Mouse (Mus musculus) stomach, embryonic 15.5 days (tissue): ENCODE measurements around the gene Ndst4. TPM values are rescaled to one million over a fixed set of nuclear protein-coding genes. Genes with fewer than 3 reads are reported as not detected.

Experiments used
- ATAC-seq: fragments of 200-750 bp; cut with Nextera tagmentation; 2 replicates; pipeline ENCODE4 v1.8.0; 2017; ENCODE audit warnings: low read depth, moderate number of reproducible peaks, moderate TSS enrichment; ENCODE audit not compliant: insufficient read depth, low FRiP score
- H3K27ac ChIP-seq: fragments of 300-500 bp; sonication (generic); 2 replicates; pipeline ENCODE4 v1.5.1; 2015; ENCODE audit warnings: mild to moderate bottlenecking, inconsistent platforms
- H3K27me3 ChIP-seq: fragments of 300-500 bp; sonication (generic); replicated peaks from 2 replicates; pipeline ENCODE4 v1.6.1; 2015; ENCODE audit warnings: inconsistent platforms
- H3K36me3 ChIP-seq: fragments of 300-500 bp; sonication (generic); 2 replicates; pipeline ENCODE4 v1.6.1; 2015; ENCODE audit warnings: inconsistent platforms
- H3K4me1 ChIP-seq: fragments of 300-500 bp; sonication (generic); 2 replicates; pipeline ENCODE4 v1.6.1; 2015; ENCODE audit warnings: inconsistent platforms
- H3K4me2 ChIP-seq: fragments of 300-500 bp; sonication (generic); 2 replicates; pipeline ENCODE4 v1.6.1; 2015; ENCODE audit warnings: mild to moderate bottlenecking, inconsistent platforms
- H3K4me3 ChIP-seq: fragments of 300-500 bp; sonication (generic); replicated peaks from 2 replicates; pipeline ENCODE4 v1.5.1; 2015; ENCODE audit warnings: inconsistent platforms
- H3K9ac ChIP-seq: fragments of 300-500 bp; sonication (generic); 2 replicates; pipeline ENCODE4 v1.6.1; 2015; ENCODE audit warnings: inconsistent platforms
- H3K9me3 ChIP-seq: fragments of 300-500 bp; sonication (generic); 2 replicates; pipeline ENCODE4 v1.6.1; 2016; ENCODE audit warnings: inconsistent platforms
- WGBS: fragments of 180-500 bp; shearing (Covaris S2); methylation state at CpG from one replicate; pipeline ENCODE4 v1.1.7; 2015; 5-methylcytosine and 5-hydroxymethylcytosine counted together
- polyA plus RNA-seq: library from polyadenylated mRNA; unstranded; fragments of >200 nt; fragmentation: Nextera tagmentation; extraction: Ambion mirVana; gene quantifications from 2 replicates; pipeline ENCODE4 v1.2.1, GENCODE M21; 2015

Gene Ndst4
- polyA plus RNA-seq, 1 experiment from 2014 or later = 0.18 TPM

DNA sequence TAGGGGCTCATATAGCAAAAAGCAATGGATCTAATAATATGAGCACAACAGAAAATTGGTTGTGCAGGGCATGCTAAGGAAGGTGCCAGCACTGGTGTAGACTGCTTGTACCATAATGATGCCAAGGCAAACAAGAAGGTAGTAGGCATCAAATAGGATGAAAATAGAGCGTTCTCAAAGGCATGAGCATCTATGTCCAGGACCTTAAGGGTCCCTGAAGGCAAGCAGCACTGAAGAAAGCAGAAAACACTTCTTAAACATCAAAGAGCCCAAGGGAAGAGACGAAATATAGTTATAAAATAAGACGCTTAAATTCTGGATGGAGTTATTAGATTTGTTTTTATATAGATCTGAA lies 341.2 kb downstream of the Ndst4 start:
- no peak overlapping the region for H3K9ac ChIP-seq
- WGBS = 78% methylated on average over 3 of the region's 3 CpGs
- no peaks in the 10 kb centered on the region for H3K36me3 ChIP-seq
- no peaks in the 10 kb centered on the region for H3K9me3 ChIP-seq
- H3K4me2 ChIP-seq = no peak overlapping the region
- H3K27me3 ChIP-seq = no peaks in the 10 kb centered on the region
- H3K4me1 ChIP-seq = no peaks in the 10 kb centered on the region
- no peak for ATAC-seq
- H3K27ac ChIP-seq = no peak overlapping the region
- H3K4me3 ChIP-seq = no peak overlapping the region

DNA sequence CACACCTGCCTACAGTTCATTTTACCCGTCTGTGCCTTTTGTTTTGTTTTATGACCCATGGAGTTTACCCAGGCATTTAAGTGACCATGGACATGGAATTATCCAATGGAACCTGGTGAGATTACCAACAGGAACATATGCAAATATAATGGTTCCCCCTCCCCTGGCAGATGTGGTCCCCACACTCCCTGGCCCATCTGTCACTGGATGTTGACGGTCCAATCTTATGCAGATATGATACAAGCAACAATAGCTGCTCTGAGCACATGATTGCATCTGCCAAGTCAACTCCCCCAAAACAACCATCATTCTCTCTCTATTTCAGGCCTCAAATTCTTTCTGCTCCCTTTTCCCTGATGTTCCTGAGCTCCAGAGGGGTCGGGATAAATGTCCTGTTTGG lies 342.5 kb downstream of the Ndst4 start:
- H3K27ac ChIP-seq = no peak overlapping the region
- ATAC-seq = no peak
- H3K27me3 ChIP-seq = no peaks in the 10 kb centered on the region
- no peaks in the 10 kb centered on the region for H3K36me3 ChIP-seq
- H3K4me3 ChIP-seq = no peak overlapping the region
- no peak overlapping the region for H3K4me2 ChIP-seq
- no peak overlapping the region for H3K9ac ChIP-seq
- 65% methylated on average over 3 of the region's 3 CpGs for WGBS
- H3K9me3 ChIP-seq = no peaks in the 10 kb centered on the region
- H3K4me1 ChIP-seq = no peaks in the 10 kb centered on the region

DNA sequence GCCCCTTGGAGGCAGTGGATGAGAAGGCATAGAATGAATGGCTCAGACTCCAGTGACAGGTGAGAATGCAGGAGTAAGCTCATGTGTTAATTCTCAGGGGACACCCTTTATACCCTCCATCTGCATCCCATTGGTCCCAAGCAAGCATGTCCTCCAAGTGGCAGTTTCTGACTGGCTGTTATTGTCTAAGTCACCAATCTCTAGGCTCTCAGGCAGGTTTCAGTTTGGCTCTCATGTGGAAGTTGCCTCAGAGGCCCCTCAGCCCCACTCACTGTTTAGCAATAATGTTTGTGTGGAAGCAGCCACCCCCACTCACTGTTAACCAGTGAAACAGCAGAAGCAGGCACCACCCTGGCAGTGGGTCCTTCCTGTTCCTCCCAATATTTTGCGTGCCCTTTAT lies 353.0 kb downstream of the Ndst4 start:
- Histone ChIP-seq H3K4me2 (no peak overlapping the region), H3K9ac (no peak overlapping the region), H3K4me1 (no peaks in the 10 kb centered on the region), H3K36me3 (no peaks in the 10 kb centered on the region), H3K27ac (no peak overlapping the region), H3K9me3 (no peaks in the 10 kb centered on the region), H3K4me3 (no peak overlapping the region), H3K27me3 (no peaks in the 10 kb centered on the region)
- WGBS = 62% methylated on average over 1 of the region's 1 CpGs
- ATAC-seq = no peak

DNA sequence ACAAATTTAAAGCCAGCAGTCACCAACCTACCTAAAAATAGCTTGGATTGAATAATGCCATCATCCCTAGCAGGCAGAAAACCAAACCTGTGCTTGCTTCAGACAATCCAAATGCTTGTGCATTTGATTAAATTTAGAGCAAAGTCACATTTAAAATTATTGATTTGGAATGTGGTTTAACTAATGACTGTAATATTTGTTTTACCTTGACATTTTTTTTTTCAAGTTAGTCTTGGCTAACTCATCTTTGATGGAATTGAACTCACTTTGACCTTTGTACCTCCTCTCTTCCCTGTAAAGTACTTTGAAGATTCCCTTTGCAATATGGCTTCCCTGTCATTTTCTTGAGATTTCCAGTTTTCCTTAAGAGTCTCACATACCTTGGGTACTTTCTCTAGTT lies 356.8 kb downstream of the Ndst4 start:
- no peak overlapping the region for H3K4me2 ChIP-seq
- H3K27me3 ChIP-seq = no peaks in the 10 kb centered on the region
- no peaks in the 10 kb centered on the region for H3K9me3 ChIP-seq
- H3K27ac ChIP-seq = no peak overlapping the region
- no peaks in the 10 kb centered on the region for H3K36me3 ChIP-seq
- ATAC-seq = no peak
- no peak overlapping the region for H3K9ac ChIP-seq
- H3K4me3 ChIP-seq = no peak overlapping the region
- H3K4me1 ChIP-seq = no peaks in the 10 kb centered on the region
